Mouse (Mus musculus): ENCODE data around the gene Scaper.

DNA sequence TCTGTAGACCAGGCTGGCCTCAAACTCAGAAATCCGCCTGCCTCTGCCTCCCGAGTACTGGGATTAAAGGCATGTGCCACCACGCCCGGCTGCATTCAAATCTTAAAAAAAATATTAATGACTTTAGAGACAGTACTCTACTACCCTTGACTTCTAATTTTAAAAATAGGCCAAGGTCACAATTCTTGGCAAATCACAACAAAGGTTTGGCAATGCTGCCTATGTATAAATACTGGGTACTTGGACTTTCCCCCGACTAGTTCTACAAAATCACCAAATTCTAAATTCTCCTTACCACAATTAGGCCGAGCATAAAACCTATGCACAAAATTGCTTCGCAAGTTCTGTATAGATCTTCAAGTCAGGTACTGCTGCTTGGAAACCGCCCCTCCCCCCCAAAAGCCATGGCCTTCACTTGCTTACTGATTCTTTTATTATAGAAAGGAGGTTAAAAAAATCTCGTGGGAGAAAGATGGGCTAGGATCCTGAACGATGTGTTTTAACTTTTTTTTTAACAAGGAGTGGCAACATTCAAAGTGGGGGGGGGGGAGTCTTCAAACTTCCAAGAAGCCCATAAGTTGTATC lies 427.2 kb downstream of the Scaper start:
- no peak for TF ChIP-seq USF1 (IDR thresholded peaks at IDR 0.05; ENCODE audit: low read depth)
- TF ChIP-seq POLR2A (IDR thresholded peaks at IDR 0.05; ENCODE audit: insufficient read length, low read depth): no peak
- no peak for TF ChIP-seq REST (IDR thresholded peaks at IDR 0.05; ENCODE audit: insufficient read depth, insufficient read length)
- no peak for TF ChIP-seq TCF12 (IDR thresholded peaks at IDR 0.05; ENCODE audit: insufficient read depth, poor library complexity, severe bottlenecking)
- no peak for TF ChIP-seq TCF3 (IDR thresholded peaks at IDR 0.05; ENCODE audit: insufficient read length, low read depth)
- TF ChIP-seq E2F4 (IDR thresholded peaks at IDR 0.05; ENCODE audit: insufficient read depth): no peak
- TF ChIP-seq MAX (IDR thresholded peaks at IDR 0.05; ENCODE audit: low read depth): no peak
- no peak for TF ChIP-seq POLR2AphosphoS2 (IDR thresholded peaks at IDR 0.05; ENCODE audit: insufficient read length, low read depth)
- TF ChIP-seq MYOG (IDR thresholded peaks at IDR 0.05; ENCODE audit: control insufficient read depth in 1 of 3, insufficient read depth in 1 of 3, insufficient read length in 2 of 3, low read depth in 2 of 3): no peak
- TF ChIP-seq SRF (IDR thresholded peaks at IDR 0.05; ENCODE audit: control insufficient read depth, insufficient read length, low read depth): no peak
- TF ChIP-seq CEBPB (IDR thresholded peaks at IDR 0.05; ENCODE audit: insufficient read depth, poor library complexity, severe bottlenecking): no peak

All from myocyte (in vitro differentiated cells).